Mouse (Mus musculus) midbrain, postnatal 0 days (tissue): ENCODE measurements around the gene Tbata. TPM values are rescaled to one million over a fixed set of nuclear protein-coding genes. Genes with fewer than 3 reads are reported as not detected.

ENCODE experiments used
- ATAC-seq: fragments of 200-750 bp; cut with Nextera tagmentation; 2 replicates; pipeline ENCODE4 v1.8.0; 2017; ENCODE audit warnings: moderate number of reproducible peaks, mild to moderate bottlenecking, moderate TSS enrichment, moderate library complexity; ENCODE audit not compliant: low FRiP score
- DNase-seq: peaks from one replicate; pipeline ENCODE4 v3.0.0-alpha.2; 2015; ENCODE audit warnings: low spot score
- H3K27ac ChIP-seq: fragments of 300-500 bp; sonication (generic); 2 replicates; pipeline ENCODE4 v1.5.1; 2014; ENCODE audit warnings: low read depth, mild to moderate bottlenecking, low read length, mixed read lengths
- H3K27me3 ChIP-seq: fragments of 300-500 bp; sonication (generic); 2 replicates; pipeline ENCODE4 v1.6.1; 2014; ENCODE audit warnings: low read length, control low read depth, mixed read lengths; ENCODE audit not compliant: insufficient read depth
- H3K36me3 ChIP-seq: fragments of 300-500 bp; sonication (generic); 2 replicates; pipeline ENCODE4 v1.6.1; 2014; ENCODE audit warnings: low read length, control low read depth, mixed read lengths; ENCODE audit not compliant: insufficient read depth
- H3K4me1 ChIP-seq: fragments of 300-500 bp; sonication (generic); 2 replicates; pipeline ENCODE4 v1.6.1; 2014; ENCODE audit warnings: mild to moderate bottlenecking, control low read depth, antibody characterized with exemption, low read length, mixed read lengths; ENCODE audit not compliant: insufficient read depth
- H3K4me2 ChIP-seq: fragments of 300-500 bp; sonication (generic); 2 replicates; pipeline ENCODE4 v1.6.1; 2014; ENCODE audit warnings: low read depth, mild to moderate bottlenecking, low read length, mixed read lengths; ENCODE audit not compliant: poor library complexity, severe bottlenecking
- H3K4me3 ChIP-seq: fragments of 300-500 bp; sonication (generic); 2 replicates; pipeline ENCODE4 v1.5.1; 2014; ENCODE audit warnings: low read depth, mild to moderate bottlenecking, low read length, moderate library complexity
- H3K9ac ChIP-seq: fragments of 300-500 bp; sonication (generic); replicated peaks from 2 replicates; pipeline ENCODE4 v1.6.1; 2014; ENCODE audit warnings: mild to moderate bottlenecking, low read length, moderate library complexity, mixed read lengths; ENCODE audit not compliant: poor library complexity, severe bottlenecking
- H3K9me3 ChIP-seq: fragments of 300-500 bp; sonication (generic); 2 replicates; pipeline ENCODE4 v1.6.1; 2016; ENCODE audit warnings: low read length, control low read depth
- CTCF ChIP-seq: IDR thresholded peaks from 2 replicates; pipeline ENCODE4 v1.5.1; 2016; ENCODE audit warnings: antibody characterized with exemption, mild to moderate bottlenecking
- WGBS: fragments of 180-500 bp; shearing (Covaris S2); extraction: QIAGEN DNeasy Blood & Tissue Kit; methylation state at CpG from one replicate; pipeline ENCODE4 v1.1.7; 2014; 5-methylcytosine and 5-hydroxymethylcytosine counted together
- polyA plus RNA-seq: library from polyadenylated mRNA; unstranded; fragments of >200 nt; fragmentation: Nextera tagmentation; extraction: Ambion mirVana; gene quantifications from 2 replicates; pipeline ENCODE4 v1.2.1, GENCODE M21; 2015
- total RNA-seq: library from RNA; depleted of rRNA; stranded (reverse); fragments of >200 nt; gene quantifications from 2 replicates; pipeline ENCODE4 v1.2.3, GENCODE M21; 2014

Tbata gene
- total and polyA plus RNA-seq, 2 experiments from 2014 or later = 0.11 TPM

DNA sequence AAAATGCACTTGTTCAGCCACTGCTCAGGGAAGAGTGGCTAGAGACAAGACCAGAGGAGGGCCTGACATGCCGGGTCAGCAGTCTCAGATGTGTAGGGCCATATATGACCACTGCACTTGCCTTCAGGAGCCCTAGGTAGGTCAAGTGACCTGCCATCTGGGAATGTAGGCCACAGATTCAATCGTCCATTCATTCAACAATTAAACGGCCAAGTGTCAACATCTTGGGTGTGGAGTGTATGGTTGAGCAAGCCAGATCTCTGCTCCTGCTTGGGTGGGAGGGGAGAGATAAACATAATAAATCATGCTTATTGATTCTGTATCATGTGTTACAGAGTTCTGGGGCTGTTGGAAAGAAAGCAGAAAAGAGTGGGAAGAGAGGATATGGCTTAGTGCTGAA, 13.2 kb upstream of the Tbata start:
- no peak overlapping the region for H3K9ac ChIP-seq
- TF ChIP-seq CTCF = no peak
- H3K36me3 ChIP-seq = no peaks in the 10 kb centered on the region
- H3K4me1 ChIP-seq = no peaks in the 10 kb centered on the region
- 83% methylated on average over 3 of the region's 3 CpGs for WGBS
- no peak overlapping the region for H3K4me2 ChIP-seq
- H3K9me3 ChIP-seq = no peaks in the 10 kb centered on the region
- no peaks in the 10 kb centered on the region for H3K27me3 ChIP-seq
- H3K27ac ChIP-seq = no peak overlapping the region
- ATAC-seq (no peak), DNase-seq (no peak)
- H3K4me3 ChIP-seq = no peak overlapping the region

- DNase-seq (no peak), ATAC-seq (no peak)
- WGBS = 85% methylated on average over 7 of the region's 7 CpGs
- no peak for TF ChIP-seq CTCF
- no peak overlapping the region for H3K4me2 ChIP-seq
- no peak overlapping the region for H3K9ac ChIP-seq
- H3K27me3 ChIP-seq = no peaks in the 10 kb centered on the region
- H3K36me3 ChIP-seq = no peaks in the 10 kb centered on the region
- H3K4me1 ChIP-seq = no peaks in the 10 kb centered on the region
- no peaks in the 10 kb centered on the region for H3K9me3 ChIP-seq
- no peak overlapping the region for H3K4me3 ChIP-seq
- no peak overlapping the region for H3K27ac ChIP-seq
Observed at GRCm38 (mm10) chr10:61160089-61160488, 11.7 kb upstream of the Tbata start.

DNA sequence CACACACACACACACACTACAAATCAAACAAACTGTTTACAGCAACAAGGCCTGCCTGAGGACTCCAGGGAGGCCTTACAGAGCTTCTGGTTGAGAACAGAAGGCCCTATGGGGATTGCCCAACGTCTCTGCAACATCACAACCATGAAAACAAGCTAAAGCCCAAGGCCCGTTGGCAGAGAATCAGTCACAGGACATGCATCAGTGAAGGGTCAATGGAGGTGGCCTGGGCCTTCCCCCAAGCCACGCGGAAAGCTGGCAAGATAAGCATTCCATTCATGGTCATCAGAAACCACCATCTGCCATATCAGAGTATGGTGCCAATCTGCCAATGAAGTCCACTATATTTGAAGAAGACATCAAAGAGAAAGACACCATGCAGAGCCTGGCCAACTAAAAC, 11.1 kb upstream of the Tbata start:
- Histone ChIP-seq H3K27me3 (no peaks in the 10 kb centered on the region), H3K4me2 (no peak overlapping the region), H3K4me3 (no peak overlapping the region), H3K27ac (no peak overlapping the region), H3K9ac (no peak overlapping the region), H3K4me1 (no peaks in the 10 kb centered on the region), H3K36me3 (no peaks in the 10 kb centered on the region), H3K9me3 (no peaks in the 10 kb centered on the region)
- no peak for TF ChIP-seq CTCF
- ATAC-seq (no peak), DNase-seq (no peak)
- 68% methylated on average over 4 of the region's 4 CpGs for WGBS

DNA sequence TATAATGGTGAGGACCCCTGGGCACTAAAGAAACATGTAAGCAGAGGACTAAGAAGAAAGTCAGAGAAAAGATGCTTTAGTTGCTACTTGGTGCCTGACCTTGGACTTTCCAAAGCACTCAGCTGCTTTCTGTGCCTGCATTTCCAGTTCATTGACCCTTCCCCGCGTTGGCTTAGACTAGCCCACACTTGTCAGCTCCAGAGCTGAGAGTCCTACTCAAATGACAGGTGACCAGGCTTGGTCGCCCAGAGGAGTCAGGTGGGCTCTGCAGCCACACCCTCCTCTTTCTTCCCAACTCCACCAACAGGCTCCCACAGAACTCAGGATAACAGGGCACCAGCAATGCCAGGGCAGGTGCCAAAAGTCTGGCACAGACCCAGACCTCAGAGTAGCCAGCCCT, 9.4 kb upstream of the Tbata start:
- Histone ChIP-seq H3K4me3 (no peak overlapping the region), H3K9ac (no peak overlapping the region), H3K27me3 (no peaks in the 10 kb centered on the region), H3K9me3 (no peaks in the 10 kb centered on the region), H3K4me2 (no peak overlapping the region), H3K27ac (no peak overlapping the region), H3K4me1 (no peaks in the 10 kb centered on the region), H3K36me3 (no peaks in the 10 kb centered on the region)
- ATAC-seq = no peak
- no peak for TF ChIP-seq CTCF
- WGBS = 76% methylated on average over 3 of the region's 3 CpGs
- DNase-seq = no peak

DNA sequence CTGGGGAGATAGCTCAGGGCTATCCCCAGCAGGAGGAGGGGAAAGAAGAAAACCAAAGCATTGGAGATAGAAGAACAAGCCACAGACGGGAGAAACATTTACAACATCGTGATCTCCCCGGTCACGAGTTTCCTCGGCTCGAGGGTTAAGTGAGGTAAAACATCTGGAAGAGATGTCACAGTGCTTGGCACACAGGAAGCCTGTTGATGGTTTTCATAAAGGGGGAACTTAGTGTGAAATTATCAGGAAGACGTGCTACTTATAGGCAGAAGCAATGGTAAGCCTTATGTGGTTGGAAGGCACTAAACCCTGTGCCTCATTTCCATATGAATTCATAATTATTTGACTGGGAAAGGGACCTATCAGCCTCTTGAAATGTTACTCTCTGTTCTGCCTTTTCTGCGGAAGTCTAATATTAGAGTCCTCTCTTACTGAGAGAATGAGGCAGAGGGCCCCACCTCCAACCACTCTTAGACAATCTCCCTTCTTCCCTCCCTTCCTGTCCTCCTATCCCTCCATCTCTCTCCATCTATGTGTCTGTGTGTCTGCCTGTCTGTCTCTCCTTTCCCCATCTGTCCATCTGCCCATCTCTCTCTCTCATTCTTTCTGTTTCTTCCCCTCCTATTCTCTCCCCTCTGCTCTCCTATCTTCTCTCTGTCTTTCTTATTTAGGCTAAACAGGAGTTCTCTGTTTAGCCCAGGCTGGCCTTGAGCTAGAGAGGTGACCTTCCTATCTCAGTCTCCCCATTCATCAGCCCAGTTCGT, 4.2 kb upstream of the Tbata start:
- H3K27me3 ChIP-seq = no peaks in the 10 kb centered on the region
- H3K9ac ChIP-seq = no peak overlapping the region

DNA sequence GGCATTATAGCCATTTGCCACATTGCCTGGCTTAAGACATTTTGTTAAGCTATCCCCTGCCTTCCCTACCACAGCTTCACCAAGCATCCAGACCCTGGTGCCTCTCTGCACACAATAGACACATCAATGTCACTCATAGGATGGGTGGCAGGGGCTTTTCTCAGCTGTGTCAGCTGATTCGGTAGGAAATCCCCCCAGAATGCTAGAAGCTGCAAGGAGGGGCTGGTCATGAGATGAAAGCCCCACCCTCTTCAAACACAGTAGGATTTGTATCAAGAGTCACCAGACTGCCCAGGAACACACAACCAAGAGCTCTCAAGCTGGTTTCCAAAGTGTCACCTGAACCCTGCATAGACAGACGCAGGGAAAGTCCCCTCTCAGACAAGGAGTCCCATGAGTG, 3.4 kb upstream of the Tbata start:
- Histone ChIP-seq H3K36me3 (no peaks in the 10 kb centered on the region), H3K9me3 (no peaks in the 10 kb centered on the region), H3K9ac (no peak overlapping the region), H3K4me1 (no peaks in the 10 kb centered on the region), H3K27ac (no peak overlapping the region), H3K4me2 (no peak overlapping the region), H3K4me3 (no peak overlapping the region), H3K27me3 (no peaks in the 10 kb centered on the region)
- no peak for TF ChIP-seq CTCF
- 45% methylated on average over 2 of the region's 2 CpGs for WGBS
- ATAC-seq (no peak), DNase-seq (no peak)

More for the DNA sequence above, 4.2 kb upstream of the Tbata start:
- TF ChIP-seq CTCF = no peak
- ATAC-seq = no peak
- Histone ChIP-seq H3K27ac (no peak overlapping the region), H3K36me3 (no peaks in the 10 kb centered on the region), H3K9me3 (no peaks in the 10 kb centered on the region), H3K4me3 (no peak overlapping the region), H3K4me1 (no peaks in the 10 kb centered on the region), H3K4me2 (no peak overlapping the region)
- DNase-seq = no peak
- WGBS = 76% methylated on average over 9 of the region's 9 CpGs
